Mouse (Mus musculus) midbrain, embryonic 10.5 days (tissue): ENCODE measurements around the gene Susd1. TPM values are rescaled to one million over a fixed set of nuclear protein-coding genes. Genes with fewer than 3 reads are reported as not detected.

Source experiments
- DNase-seq: peaks from one replicate; pipeline ENCODE4 v3.0.0-alpha.2; 2017; ENCODE audit warnings: low spot score
- H3K27ac ChIP-seq: fragments of 300-500 bp; sonication (generic); replicated peaks from 2 replicates; pipeline ENCODE4 v1.5.1; 2016; ENCODE audit warnings: mild to moderate bottlenecking
- H3K27me3 ChIP-seq: fragments of 300-500 bp; sonication (generic); 2 replicates; pipeline ENCODE4 v1.6.1; 2016; ENCODE audit warnings: low read depth, mild to moderate bottlenecking; ENCODE audit not compliant: poor library complexity, severe bottlenecking
- H3K36me3 ChIP-seq: fragments of 300-500 bp; sonication (generic); 2 replicates; pipeline ENCODE4 v1.6.1; 2016; ENCODE audit warnings: mild to moderate bottlenecking, moderate library complexity
- H3K4me1 ChIP-seq: fragments of 300-500 bp; sonication (generic); 2 replicates; pipeline ENCODE4 v1.6.1; 2016
- H3K4me3 ChIP-seq: fragments of 300-500 bp; sonication (generic); 2 replicates; pipeline ENCODE4 v1.5.1; 2016; ENCODE audit warnings: mild to moderate bottlenecking, moderate library complexity
- H3K9me3 ChIP-seq: fragments of 300-500 bp; sonication (generic); replicated peaks from 2 replicates; pipeline ENCODE4 v1.6.1; 2016; ENCODE audit warnings: mild to moderate bottlenecking
- WGBS: fragments of 180-500 bp; shearing (Covaris S2); methylation state at CpG from one replicate; pipeline ENCODE4 v1.1.7; 2016; 5-methylcytosine and 5-hydroxymethylcytosine counted together
- polyA plus RNA-seq: library from polyadenylated mRNA; unstranded; fragments of >200 nt; fragmentation: Nextera tagmentation; extraction: Ambion mirVana; gene quantifications from 2 replicates; pipeline ENCODE4 v1.2.1, GENCODE M21; 2016

Susd1 gene
- polyA plus RNA-seq, 1 experiment from 2014 or later: 1.8 TPM

DNA sequence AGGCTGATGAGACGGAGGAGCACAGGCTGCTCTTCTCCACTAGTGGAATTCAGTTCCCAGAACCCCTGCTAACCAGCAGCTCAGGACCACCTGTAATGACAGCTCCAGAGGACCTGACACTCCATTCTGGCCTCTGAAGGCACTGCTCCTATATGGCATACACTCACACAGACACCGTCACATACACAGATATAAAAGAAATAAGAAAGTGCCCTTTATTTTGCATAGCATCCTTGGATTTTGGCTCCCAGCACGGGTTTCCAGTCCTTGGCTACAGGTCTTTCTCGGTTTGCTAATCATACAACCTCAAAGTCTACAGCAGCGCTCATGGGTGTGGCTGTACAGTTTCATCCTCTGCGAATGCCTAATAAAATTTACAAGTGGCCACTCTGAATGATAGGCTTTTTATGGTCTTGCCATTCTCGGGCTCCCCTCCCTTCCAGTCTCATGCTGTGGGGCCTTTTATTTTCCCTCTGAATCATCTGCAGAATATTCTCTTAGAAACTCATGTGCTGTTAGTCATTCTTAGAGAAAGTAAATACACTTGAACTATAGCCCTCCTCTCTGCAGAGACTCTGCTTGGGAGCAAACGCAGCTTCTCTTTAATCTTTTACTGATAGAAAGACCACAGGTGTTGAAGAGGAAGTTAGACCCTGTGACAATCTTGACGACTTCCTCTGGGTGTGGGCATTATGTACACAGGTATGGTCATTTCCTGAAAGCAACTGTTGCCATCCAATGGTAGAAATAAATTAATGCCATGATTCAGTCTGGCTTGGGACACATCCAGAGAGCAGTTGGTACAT is 119.1 kb downstream of the Susd1 start:
- 87% methylated on average over 9 of the region's 9 CpGs for WGBS
- H3K36me3 ChIP-seq: no peaks in the 10 kb centered on the region
- peaks cover 31% of the 10 kb centered on the region for H3K4me1 ChIP-seq
- no peak overlapping the region for H3K27ac ChIP-seq
- no peak overlapping the region for H3K4me3 ChIP-seq
- H3K9me3 ChIP-seq: no peaks in the 10 kb centered on the region
- no peak for DNase-seq
- H3K27me3 ChIP-seq: no peaks in the 10 kb centered on the region

DNA sequence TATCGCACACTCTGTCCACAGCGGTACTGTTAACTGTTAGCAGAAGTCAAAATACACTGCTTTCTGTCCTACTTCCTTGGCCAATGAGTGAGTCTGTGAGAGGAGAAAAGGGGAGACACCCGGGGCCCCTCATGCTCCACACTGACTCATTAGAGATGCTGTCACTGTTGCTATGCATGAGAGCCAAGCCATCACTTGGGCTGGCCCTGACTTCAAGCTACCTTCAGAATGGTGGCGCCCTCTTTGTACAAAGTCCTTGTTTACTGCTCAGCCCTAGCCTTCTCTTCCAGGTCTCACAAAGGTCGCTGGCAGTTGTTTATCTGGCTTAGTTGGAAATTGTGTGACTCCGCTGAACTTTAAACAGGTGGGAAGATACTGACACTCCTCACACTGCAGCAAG is 119.8 kb downstream of the Susd1 start:
- WGBS: 85% methylated on average over 6 of the region's 6 CpGs
- H3K4me1 ChIP-seq: peaks cover 31% of the 10 kb centered on the region
- H3K4me3 ChIP-seq: no peak overlapping the region
- no peaks in the 10 kb centered on the region for H3K9me3 ChIP-seq
- no peaks in the 10 kb centered on the region for H3K36me3 ChIP-seq
- H3K27ac ChIP-seq: no peak overlapping the region
- DNase-seq: no peak
- no peaks in the 10 kb centered on the region for H3K27me3 ChIP-seq

DNA sequence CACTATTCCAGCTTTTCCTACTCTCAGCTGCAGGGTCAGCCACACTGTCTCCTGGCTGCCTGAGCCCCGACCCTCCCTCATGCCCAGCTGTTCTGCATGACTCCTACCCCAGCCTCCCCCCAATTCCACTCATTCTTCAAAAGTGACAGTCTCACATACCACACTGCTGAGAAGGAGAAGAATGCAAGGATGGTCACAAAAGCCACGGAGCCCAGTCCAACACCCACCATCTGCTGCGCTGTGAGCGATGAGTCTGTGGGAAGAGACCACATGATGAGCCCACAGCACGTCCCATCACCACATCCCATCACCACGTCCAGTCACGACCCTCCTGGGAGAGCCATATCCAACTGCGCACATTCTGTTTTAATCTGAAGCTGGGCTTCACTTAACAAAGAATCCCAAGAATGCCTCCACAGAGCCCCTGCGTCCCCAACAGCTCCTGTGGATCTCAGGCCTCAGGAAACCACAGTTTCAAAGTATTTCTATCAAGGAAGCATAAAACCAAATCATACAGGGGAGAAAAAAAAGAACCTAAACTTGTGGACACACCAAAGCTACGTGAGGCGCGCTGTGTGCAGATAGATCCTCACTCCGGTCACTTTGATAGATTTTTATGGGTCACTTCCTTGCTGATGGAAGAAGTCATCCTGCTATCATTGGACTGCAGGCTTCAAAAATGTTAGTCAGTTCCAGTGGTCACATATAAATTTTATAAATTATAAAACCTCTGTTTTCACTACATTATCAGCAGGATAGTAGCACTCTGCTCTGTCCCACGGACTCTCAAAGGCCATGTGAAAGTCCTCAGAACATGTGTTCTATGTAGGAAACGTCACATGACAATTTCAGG is 122.7 kb downstream of the Susd1 start:
- Histone ChIP-seq H3K36me3 (no peaks in the 10 kb centered on the region), H3K4me1 (peaks cover 8% of the 10 kb centered on the region; the same call in 1 of the 2 replicates), H3K9me3 (no peaks in the 10 kb centered on the region), H3K27me3 (no peaks in the 10 kb centered on the region), H3K4me3 (no peak overlapping the region), H3K27ac (peak overlapping the region; percentile 42)
- 82% methylated on average over 15 of the region's 15 CpGs for WGBS
- DNase-seq: peak; percentile 27

DNA sequence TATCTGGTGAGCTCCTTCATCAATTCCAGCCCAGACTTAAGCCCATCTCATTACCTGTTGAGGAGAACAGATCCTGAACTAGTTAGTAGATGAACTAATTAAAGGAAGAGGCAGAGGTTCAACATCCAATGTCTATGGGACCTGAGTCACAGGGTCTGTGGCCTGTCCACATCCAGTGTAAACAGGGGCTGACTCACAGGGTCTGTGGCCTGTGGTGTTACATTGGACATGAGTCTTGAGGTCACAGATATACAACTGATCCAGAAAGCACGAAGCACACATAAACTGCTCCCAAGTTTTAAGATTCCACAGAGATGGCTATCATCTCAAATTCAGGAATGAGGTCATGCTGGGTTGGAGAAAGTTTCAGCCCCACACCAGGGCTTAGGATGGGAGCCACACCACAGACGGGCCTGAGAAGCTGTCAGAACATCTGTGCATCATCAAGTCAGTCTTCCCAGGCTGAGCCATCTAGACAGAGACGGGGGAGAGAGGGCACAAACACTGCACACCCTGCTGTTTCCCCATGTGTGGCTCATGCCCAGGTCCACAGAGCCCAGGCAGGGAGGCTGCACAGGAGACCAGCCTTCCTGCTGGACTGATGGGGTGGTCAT is 123.4 kb downstream of the Susd1 start:
- DNase-seq: no peak
- H3K4me3 ChIP-seq: no peak overlapping the region
- H3K27me3 ChIP-seq: no peaks in the 10 kb centered on the region
- peaks cover 8% of the 10 kb centered on the region; the same call in 1 of the 2 replicates for H3K4me1 ChIP-seq
- peak overlapping the region; percentile 42 for H3K27ac ChIP-seq
- H3K36me3 ChIP-seq: no peaks in the 10 kb centered on the region
- no peaks in the 10 kb centered on the region for H3K9me3 ChIP-seq
- WGBS: 78% methylated on average over 3 of the region's 3 CpGs

DNA sequence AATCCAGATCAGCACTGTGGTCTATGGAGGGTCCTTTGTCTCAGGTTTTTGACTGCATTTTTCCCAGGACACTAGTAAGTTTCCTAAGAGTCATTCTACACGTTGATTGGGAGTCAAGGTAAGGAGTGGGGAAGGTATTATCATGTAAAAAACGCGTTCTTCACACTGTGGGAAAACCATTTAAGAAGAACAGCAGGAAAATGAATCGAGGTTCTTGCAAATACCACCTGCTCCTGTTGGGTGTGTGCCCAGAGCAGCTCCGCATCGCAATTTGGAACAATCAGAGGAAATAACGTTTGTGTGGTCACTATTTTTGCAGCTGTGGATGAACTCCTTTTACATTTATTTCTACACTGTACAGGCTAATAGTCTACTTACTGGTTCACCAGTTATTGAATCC is 125.5 kb downstream of the Susd1 start:
- Histone ChIP-seq H3K9me3 (no peaks in the 10 kb centered on the region), H3K4me1 (peaks cover 8% of the 10 kb centered on the region; the same call in 1 of the 2 replicates), H3K4me3 (no peak overlapping the region), H3K27me3 (no peaks in the 10 kb centered on the region), H3K27ac (no peak overlapping the region), H3K36me3 (no peaks in the 10 kb centered on the region)
- 80% methylated on average over 7 of the region's 7 CpGs for WGBS
- DNase-seq: no peak

DNA sequence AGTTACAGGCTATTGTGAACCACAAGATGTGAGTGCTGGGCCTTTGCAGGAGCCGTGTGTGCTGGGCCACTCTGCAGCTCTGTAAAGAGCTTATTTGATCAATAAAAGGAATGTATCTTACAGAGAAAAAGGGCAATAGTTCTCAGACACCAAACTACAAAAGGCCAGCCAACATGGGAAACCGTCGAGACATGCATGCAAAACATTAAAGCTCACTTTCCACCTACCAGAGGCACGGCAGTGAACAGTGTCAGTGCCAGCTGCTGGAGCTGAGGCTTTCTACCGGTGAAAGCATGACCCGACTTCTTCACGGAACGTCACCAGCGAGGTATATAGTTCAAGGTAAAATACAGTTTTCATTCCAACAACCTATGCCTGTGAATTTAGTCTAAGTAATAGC is 127.8 kb downstream of the Susd1 start:
- no peaks in the 10 kb centered on the region for H3K27me3 ChIP-seq
- no peak for DNase-seq
- WGBS: 93% methylated on average over 9 of the region's 9 CpGs

DNA sequence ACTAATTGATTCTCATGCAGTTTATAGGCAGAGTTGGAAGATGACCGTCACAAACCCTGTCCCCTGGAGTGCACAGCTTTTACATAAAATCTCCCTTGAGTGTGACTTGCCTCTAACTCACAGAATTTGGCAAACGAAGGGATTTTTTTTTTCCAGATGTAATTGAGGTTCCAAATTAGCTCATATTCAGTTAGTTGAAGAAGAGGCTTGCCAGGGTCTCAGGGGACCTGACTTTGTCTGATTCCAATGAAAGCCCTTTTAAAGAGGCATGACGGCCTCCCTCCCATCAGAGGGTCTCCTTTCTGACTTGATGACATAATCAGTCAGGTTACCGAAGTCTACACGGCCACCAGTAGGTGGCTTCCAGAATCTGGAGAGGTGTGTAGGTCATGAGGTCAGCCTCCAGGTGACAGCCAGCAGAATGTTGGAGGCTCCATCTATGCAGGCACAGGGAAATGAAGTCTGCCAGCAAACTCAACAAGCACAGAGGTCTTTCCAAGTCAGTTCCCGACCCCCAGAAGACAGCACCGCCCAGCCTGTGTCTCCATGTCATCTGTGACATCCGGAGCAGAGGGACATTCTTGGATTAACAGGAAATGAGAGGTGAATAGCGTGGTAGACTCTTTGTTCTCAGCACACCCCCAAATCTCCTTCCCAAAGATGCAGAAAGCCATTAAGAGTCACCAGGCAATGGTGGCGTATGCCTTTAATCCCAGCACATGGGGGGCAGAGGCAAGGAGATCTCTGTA is 130.4 kb downstream of the Susd1 start:
- no peak for DNase-seq

More for the DNA sequence above, 127.8 kb downstream of the Susd1 start:
- Histone ChIP-seq H3K4me3 (no peak overlapping the region), H3K4me1 (peaks cover 5% of the 10 kb centered on the region; the same call in 1 of the 2 replicates), H3K27ac (no peak overlapping the region), H3K9me3 (no peaks in the 10 kb centered on the region), H3K36me3 (no peaks in the 10 kb centered on the region)

DNA sequence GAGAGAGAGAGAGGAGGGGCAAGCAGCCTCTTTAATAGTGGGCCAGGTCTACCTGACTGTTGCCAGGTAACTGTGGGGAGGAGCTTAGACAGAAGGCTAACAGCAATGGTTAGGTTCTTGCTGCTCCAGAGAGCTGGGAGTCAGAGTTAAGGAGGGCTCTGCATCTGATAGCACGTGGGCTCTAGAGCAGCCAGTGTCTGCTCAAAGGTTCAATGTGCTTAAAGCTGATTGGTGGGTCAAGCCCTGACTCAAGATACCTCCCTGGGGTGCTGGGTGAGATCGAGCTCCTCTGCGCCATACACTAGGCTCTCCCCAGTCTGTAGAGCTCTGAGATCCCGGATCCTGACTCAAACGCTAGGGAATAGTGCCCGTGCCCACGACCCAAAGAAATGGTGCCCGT is 136.0 kb downstream of the Susd1 start:
- Histone ChIP-seq H3K27ac (no peak overlapping the region), H3K4me1 (no peaks in the 10 kb centered on the region), H3K4me3 (no peak overlapping the region), H3K27me3 (no peaks in the 10 kb centered on the region), H3K36me3 (no peaks in the 10 kb centered on the region), H3K9me3 (no peaks in the 10 kb centered on the region)
- no peak for DNase-seq
- 90% methylated on average over 8 of the region's 8 CpGs for WGBS

More for the DNA sequence above, 130.4 kb downstream of the Susd1 start:
- Histone ChIP-seq H3K4me1 (no peaks in the 10 kb centered on the region), H3K27me3 (no peaks in the 10 kb centered on the region), H3K9me3 (no peaks in the 10 kb centered on the region), H3K36me3 (no peaks in the 10 kb centered on the region), H3K27ac (no peak overlapping the region), H3K4me3 (no peak overlapping the region)
- WGBS: 80% methylated on average over 10 of the region's 10 CpGs

DNA sequence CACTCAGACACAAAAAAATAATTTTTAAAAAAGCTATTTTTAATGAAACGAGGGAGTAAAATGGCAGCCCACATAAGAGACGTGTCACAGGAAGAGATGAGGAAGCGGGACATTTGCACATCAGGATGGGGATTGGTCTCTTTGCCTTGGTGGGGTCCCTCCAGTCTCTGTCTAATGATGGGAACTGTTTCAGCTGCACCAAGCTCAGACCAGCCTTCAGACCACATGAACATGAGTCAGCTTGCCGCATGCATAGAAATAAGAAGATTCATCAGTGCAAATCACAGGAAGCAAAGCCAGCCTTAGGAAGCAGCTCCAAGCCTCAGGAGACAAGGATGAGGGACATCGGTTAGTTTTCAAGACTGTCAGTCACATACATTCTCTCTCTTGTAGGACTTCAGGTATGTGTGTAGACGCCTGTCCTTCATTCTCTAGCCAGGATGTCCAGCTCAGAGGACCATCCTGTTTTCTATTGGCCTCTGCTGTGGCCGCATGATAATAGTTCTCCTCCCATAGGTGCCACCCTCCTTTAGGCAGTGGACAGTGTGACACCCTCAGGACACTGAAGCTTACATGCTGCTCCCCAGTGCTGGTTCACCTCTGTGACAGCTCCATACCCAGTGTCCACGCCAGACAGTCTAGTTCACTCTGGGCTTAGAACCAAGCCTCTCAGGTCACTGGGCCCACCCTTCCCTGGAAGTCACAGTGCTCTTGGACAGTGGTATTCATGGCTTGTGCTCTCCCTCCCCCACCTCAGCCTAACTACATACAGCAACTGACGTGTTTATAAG is 137.2 kb downstream of the Susd1 start:
- WGBS: 90% methylated on average over 9 of the region's 9 CpGs
- no peak overlapping the region for H3K4me3 ChIP-seq
- no peak for DNase-seq
- H3K9me3 ChIP-seq: no peaks in the 10 kb centered on the region
- H3K27ac ChIP-seq: no peak overlapping the region
- H3K36me3 ChIP-seq: no peaks in the 10 kb centered on the region
- H3K27me3 ChIP-seq: no peaks in the 10 kb centered on the region
- H3K4me1 ChIP-seq: no peaks in the 10 kb centered on the region

DNA sequence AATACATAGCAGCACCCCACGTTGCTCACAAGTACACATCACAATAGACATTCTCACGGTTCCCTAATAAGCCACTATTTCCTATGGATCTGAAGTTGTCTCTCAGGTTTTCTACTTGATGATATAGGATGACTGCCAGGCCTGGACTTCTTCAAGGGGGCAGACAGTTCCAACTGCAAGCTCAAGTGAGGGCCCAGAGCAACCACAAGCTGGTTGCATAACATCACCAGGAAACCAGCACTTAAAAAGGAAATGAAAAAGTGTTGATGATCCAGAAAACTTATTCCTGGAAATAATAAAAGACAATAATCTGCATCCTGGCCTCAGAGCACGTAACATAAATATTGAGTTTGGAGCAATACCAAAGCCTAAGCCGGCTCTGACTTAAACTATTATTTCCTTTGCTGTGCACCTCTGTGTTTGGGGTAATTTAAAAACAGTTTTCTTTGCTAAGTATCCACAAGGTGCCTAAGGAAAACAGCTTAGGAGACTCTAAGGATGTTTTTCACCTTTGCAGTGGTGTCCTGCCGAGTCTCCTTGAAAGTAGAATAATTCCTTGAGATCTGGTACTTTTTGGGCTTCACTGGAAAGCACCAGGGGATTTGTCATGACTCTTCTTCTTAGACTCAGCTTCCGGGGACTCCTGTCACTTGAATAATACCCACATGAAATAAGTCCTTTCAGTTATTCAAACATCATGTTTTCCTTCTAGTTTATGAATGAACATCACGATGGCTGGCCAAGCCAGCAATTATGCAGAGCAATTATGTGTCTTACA is 139.5 kb downstream of the Susd1 start:
- 85% methylated on average over 7 of the region's 7 CpGs for WGBS

DNA sequence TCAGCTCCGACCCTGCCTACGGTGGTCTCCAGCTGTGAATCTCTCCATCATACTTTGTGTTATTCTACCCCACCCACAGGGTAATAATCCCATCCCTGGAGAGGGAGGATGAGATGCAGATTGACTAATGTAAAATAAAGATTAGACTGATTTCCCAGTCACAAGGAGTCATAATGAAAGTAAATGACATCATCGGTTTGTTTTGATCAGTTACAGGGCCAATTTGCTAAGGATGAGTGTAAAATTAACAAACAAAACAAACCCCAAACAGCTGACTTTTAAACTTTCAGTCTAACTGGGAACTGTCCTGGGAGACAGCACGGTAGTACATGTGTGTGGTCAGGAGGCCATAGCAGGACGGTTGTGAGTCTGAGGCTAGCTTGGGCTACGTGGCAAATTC is 143.3 kb downstream of the Susd1 start:
- WGBS: 74% methylated on average over 6 of the region's 6 CpGs
- Histone ChIP-seq H3K9me3 (no peaks in the 10 kb centered on the region), H3K36me3 (no peaks in the 10 kb centered on the region), H3K4me1 (no peaks in the 10 kb centered on the region), H3K27me3 (no peaks in the 10 kb centered on the region), H3K4me3 (no peak overlapping the region), H3K27ac (no peak overlapping the region)
- DNase-seq: no peak

More for the DNA sequence above, 139.5 kb downstream of the Susd1 start:
- Histone ChIP-seq H3K4me1 (no peaks in the 10 kb centered on the region), H3K4me3 (no peak overlapping the region), H3K27ac (no peak overlapping the region), H3K36me3 (no peaks in the 10 kb centered on the region), H3K9me3 (no peaks in the 10 kb centered on the region), H3K27me3 (no peaks in the 10 kb centered on the region)
- DNase-seq: no peak
